Mouse (Mus musculus) liver, embryonic 14.5 days (tissue): ENCODE measurements around the gene Ncs1. TPM values are rescaled to one million over a fixed set of nuclear protein-coding genes. Genes with fewer than 3 reads are reported as not detected.

ENCODE experiments used
- ATAC-seq: fragments of 200-750 bp; cut with Nextera tagmentation; 2 replicates; pipeline ENCODE4 v1.8.0; 2017; ENCODE audit warnings: moderate number of reproducible peaks, mild to moderate bottlenecking, moderate library complexity; ENCODE audit not compliant: insufficient read depth
- DNase-seq, 3 experiments: peaks; one replicate each; pipeline ENCODE4 v3.0.0-alpha.2; 2012 to 2013; ENCODE audit warnings: low read depth in 3 of 3, low spot score in 3 of 3
- H3K27ac ChIP-seq: fragments of 300-500 bp; sonication (generic); 2 replicates; pipeline ENCODE4 v1.5.1; 2014; ENCODE audit warnings: moderate library complexity, mild to moderate bottlenecking, control low read depth, inconsistent platforms
- H3K27me3 ChIP-seq: fragments of 300-500 bp; sonication (generic); 2 replicates; pipeline ENCODE4 v1.6.1; 2014; ENCODE audit warnings: mild to moderate bottlenecking, low read length, moderate library complexity; ENCODE audit not compliant: control insufficient read depth, insufficient read depth
- H3K36me3 ChIP-seq: fragments of 300-500 bp; sonication (generic); replicated peaks from 2 replicates; pipeline ENCODE4 v1.6.1; 2014; ENCODE audit warnings: low read depth; ENCODE audit not compliant: control insufficient read depth, insufficient read depth
- H3K4me1 ChIP-seq, 2 experiments: fragments of 200-500 bp in 1 of 2; fragments of 300-500 bp in 1 of 2; sonication (generic) in 1 of 2; replicated peaks; 2 replicates each; pipeline ENCODE4 v1.6.1; 2012 to 2014; ENCODE audit warnings: antibody characterized with exemption in 1 of 2, inconsistent platforms in 1 of 2, low read length in 1 of 2; ENCODE audit not compliant: control insufficient read depth in 2 of 2, insufficient read depth in 2 of 2
- H3K4me2 ChIP-seq: fragments of 300-500 bp; sonication (generic); 2 replicates; pipeline ENCODE4 v1.6.1; 2014; ENCODE audit warnings: low read depth, mild to moderate bottlenecking, control low read depth, moderate library complexity
- H3K4me3 ChIP-seq, 2 experiments: fragments of 200-500 bp in 1 of 2; fragments of 300-500 bp in 1 of 2; sonication (generic) in 1 of 2; 2 replicates each; pipeline ENCODE4 v1.5.1; 2012 to 2014; ENCODE audit warnings: low read depth in 2 of 2, low read length in 2 of 2, mild to moderate bottlenecking in 2 of 2, control low read depth in 1 of 2, inconsistent platforms in 1 of 2, moderate library complexity in 1 of 2; ENCODE audit not compliant: insufficient read depth in 1 of 2
- H3K9ac ChIP-seq: fragments of 300-500 bp; sonication (generic); replicated peaks from 2 replicates; pipeline ENCODE4 v1.6.1; 2014; ENCODE audit warnings: mild to moderate bottlenecking, control low read depth, moderate library complexity
- H3K9me3 ChIP-seq: fragments of 300-500 bp; sonication (generic); 2 replicates; pipeline ENCODE4 v1.6.1; 2016; ENCODE audit warnings: low read length, mixed read lengths; ENCODE audit not compliant: control insufficient read depth
- CTCF ChIP-seq: IDR thresholded peaks from 2 replicates; pipeline ENCODE4 v1.5.1; 2016; ENCODE audit warnings: antibody characterized with exemption, low read depth, control low read depth
- EP300 ChIP-seq: IDR thresholded peaks from 2 replicates; pipeline ENCODE4 v1.6.1; 2016; ENCODE audit warnings: antibody characterized with exemption, low read depth
- WGBS: fragments of 180-500 bp; shearing (Covaris S2); extraction: QIAGEN DNeasy Blood & Tissue Kit; methylation state at CpG from one replicate; pipeline ENCODE4 v1.1.7; 2014; ENCODE audit not compliant: insufficient replicate concordance; 5-methylcytosine and 5-hydroxymethylcytosine counted together
- polyA plus RNA-seq, 2 experiments: library from polyadenylated mRNA; depleted of rRNA in 1 of 2; stranded (reverse) in 1 of 2; unstranded in 1 of 2; fragments of >200 nt; fragmentation: Nextera tagmentation in 1 of 2; extraction: Ambion mirVana in 1 of 2; gene quantifications; 2 replicates each; pipeline versions ENCODE4 v1.2.1 to v1.2.3; 2012 to 2014

Gene Ncs1
- polyA plus RNA-seq, 2 experiments, result 0.42 to 1.4 TPM

GRCm38 (mm10) chr2:31219470-31219869 is 26.2 kb upstream of the Ncs1 start:
- Histone ChIP-seq H3K9me3 (no peaks in the 10 kb centered on the region), H3K4me1 (no peaks in the 10 kb centered on the region), H3K27me3 (no peaks in the 10 kb centered on the region), H3K9ac (no peak overlapping the region), H3K27ac (no peak overlapping the region), H3K4me2 (no peak overlapping the region), H3K4me3 (no peak overlapping the region), H3K36me3 (no peaks in the 10 kb centered on the region)
- ATAC-seq, result no peak
- 71% methylated on average over 6 of the region's 6 CpGs for WGBS
- TF ChIP-seq EP300 (no peak), CTCF (no peak)
- no peak for DNase-seq

- H3K4me2 ChIP-seq, result no peak overlapping the region
- H3K27ac ChIP-seq, result no peak overlapping the region
- no peaks in the 10 kb centered on the region for H3K36me3 ChIP-seq
- DNase-seq (no peak), ATAC-seq (no peak)
- no peak overlapping the region for H3K4me3 ChIP-seq
- WGBS, result 50% methylated on average over 7 of the region's 7 CpGs
- H3K27me3 ChIP-seq, result no peaks in the 10 kb centered on the region
- TF ChIP-seq CTCF (no peak), EP300 (no peak)
- H3K9ac ChIP-seq, result no peak overlapping the region
- H3K9me3 ChIP-seq, result no peaks in the 10 kb centered on the region
- H3K4me1 ChIP-seq, result no peaks in the 10 kb centered on the region
Measured at GRCm38 (mm10) chr2:31220844-31221243, 24.8 kb upstream of the Ncs1 start.

GRCm38 (mm10) chr2:31221582-31221981 is 24.0 kb upstream of the Ncs1 start:
- no peak overlapping the region for H3K27ac ChIP-seq
- H3K9me3 ChIP-seq, result no peaks in the 10 kb centered on the region
- no peak overlapping the region for H3K4me3 ChIP-seq
- H3K36me3 ChIP-seq, result no peaks in the 10 kb centered on the region
- WGBS, result 52% methylated on average over 5 of the region's 5 CpGs
- TF ChIP-seq CTCF (no peak), EP300 (no peak)
- no peak for DNase-seq
- no peaks in the 10 kb centered on the region for H3K4me1 ChIP-seq
- H3K27me3 ChIP-seq, result no peaks in the 10 kb centered on the region
- ATAC-seq, result no peak
- no peak overlapping the region for H3K9ac ChIP-seq
- H3K4me2 ChIP-seq, result no peak overlapping the region

- Histone ChIP-seq H3K9ac (no peak overlapping the region), H3K27ac (no peak overlapping the region), H3K27me3 (no peaks in the 10 kb centered on the region), H3K36me3 (no peaks in the 10 kb centered on the region), H3K4me1 (no peaks in the 10 kb centered on the region), H3K4me2 (no peak overlapping the region), H3K4me3 (no peak overlapping the region), H3K9me3 (no peaks in the 10 kb centered on the region)
- 48% methylated on average over 1 of the region's 1 CpGs for WGBS
- TF ChIP-seq CTCF, result 0 out of 2 replicates have a peak, but pooled peaks have one; percentile 14
- TF ChIP-seq EP300, result no peak
- ATAC-seq, result no peak
- DNase-seq, result no peak
Measured at GRCm38 (mm10) chr2:31228768-31229311, 16.8 kb upstream of the Ncs1 start.

- TF ChIP-seq CTCF, result peak; percentile 53
- TF ChIP-seq EP300, result no peak
- H3K27me3 ChIP-seq, result peaks cover 7% of the 10 kb centered on the region
- peak overlapping the region; percentile 52 for H3K4me2 ChIP-seq
- no peak overlapping the region for H3K27ac ChIP-seq
- ATAC-seq (peak; percentile 62; the same call in 1 of the 2 replicates), DNase-seq (peak; percentile 37 to 46 (median 39))
- H3K9ac ChIP-seq, result no peak overlapping the region
- no peaks in the 10 kb centered on the region for H3K4me1 ChIP-seq
- WGBS, result 23% methylated on average over 23 of the region's 23 CpGs
- H3K9me3 ChIP-seq, result no peaks in the 10 kb centered on the region
- peak overlapping the region; percentile 27 for H3K4me3 ChIP-seq
- H3K36me3 ChIP-seq, result no peaks in the 10 kb centered on the region
Measured at GRCm38 (mm10) chr2:31239203-31239696, 6.4 kb upstream of the Ncs1 start.
